Mouse (Mus musculus) adrenal gland, postnatal 25 days (tissue): Measurements from ENCODE around the gene Gm2a. TPM values are rescaled to one million over a fixed set of nuclear protein-coding genes. Genes with fewer than 3 reads are reported as not detected.
"Not testable (repeated sequence)": the region's sequence is repeated elsewhere in the genome, so short reads cannot be mapped to it uniquely, and the experiment has no call there.

ENCODE experiments used
- DNase-seq: peaks from one replicate; pipeline ENCODE4 v3.0.0; 2021; ENCODE audit warnings: mixed read lengths
- long read RNA-seq: library from polyadenylated mRNA; stranded (forward); transcript quantifications from one replicate; pipeline ENCODE4 v2.0.0, GENCODE M21; 2021
- total RNA-seq: library from RNA; stranded (reverse); gene quantifications from 2 replicates; pipeline ENCODE4 v1.2.3, GENCODE M21; 2021

Gene Gm2a
- 211 and 223 TPM in 2 replicates for total RNA-seq
- long read RNA-seq, full-length matches to known transcripts, result 158 of 202 reads
- long read RNA-seq, partial matches to known transcripts, result 41 of 202 reads
- long read RNA-seq, other reads (novel, unspliced or antisense), result 3 of 202 reads

DNA sequence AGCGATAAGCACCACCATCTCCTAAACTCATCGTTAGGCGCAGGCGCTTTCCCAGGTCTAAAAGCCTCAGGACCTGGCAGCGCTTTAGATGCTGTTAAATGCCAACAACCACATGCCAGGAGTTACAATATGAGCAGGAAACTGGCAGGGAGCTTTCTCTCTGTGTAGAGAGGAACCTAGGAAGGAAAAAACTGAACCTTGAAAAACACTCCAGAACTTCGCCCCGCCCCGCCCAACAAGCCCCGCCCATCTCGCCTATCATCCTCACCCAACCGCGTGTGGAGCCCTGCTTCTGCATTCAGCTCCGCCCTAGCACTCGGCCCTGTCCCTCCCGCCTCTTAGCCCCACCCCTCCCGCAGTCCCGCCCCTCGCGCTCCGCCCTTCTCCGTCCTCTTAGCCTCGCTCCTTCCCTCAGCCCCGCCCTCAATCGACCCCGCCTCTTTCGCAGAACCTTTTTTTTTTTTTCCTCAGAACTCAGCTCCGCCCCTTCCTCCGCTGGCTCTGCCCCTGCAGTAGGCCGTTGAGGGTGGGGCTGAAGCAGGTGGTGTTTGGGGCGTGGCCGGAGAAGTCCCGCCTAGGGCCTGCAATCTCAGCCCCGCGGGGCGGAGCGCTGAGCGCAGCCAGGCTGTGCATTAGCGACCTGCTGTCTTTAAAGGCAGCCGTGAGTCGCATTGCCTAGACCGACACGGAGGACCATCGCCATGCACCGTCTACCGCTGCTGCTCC is at the start of gene Gm2a:
TSS of gene Gm2a (plus strand) at position 653 of the 726 bp plus-strand sequence.
- DNase-seq, result peak; percentile 93

DNA sequence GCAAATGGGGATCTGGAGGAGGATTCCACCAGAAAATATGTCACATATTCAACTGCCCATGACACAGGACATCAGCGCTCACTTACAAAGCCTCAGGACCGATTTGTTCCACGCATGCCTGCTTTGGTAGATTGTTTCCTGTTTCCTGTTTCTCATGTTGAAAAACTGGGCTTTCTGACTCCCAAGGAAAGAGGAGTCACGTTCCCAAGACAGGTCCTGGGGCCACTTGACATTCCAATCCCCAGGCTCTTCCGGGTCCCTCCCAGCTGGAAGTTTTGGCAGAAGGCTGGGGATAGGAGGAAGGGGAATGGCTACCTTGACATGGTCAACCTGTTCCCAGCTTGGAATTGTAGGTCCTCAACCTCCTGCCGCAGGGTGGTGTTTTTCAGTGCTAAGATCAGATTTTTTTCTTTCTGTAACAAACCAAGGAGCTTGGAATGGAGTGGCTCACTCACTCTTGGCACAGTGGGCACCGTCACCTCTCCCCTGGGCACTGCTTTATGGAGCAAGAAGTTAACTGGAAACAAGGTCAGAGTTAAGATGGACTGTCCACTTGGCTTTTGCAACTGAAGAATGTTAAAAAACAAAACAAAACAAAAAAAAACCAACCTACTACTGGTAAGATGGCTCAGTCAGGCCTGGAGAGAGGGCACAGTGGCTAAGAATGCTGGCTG is 46.9 kb upstream of the Gm2a start:
- DNase-seq, result peak; percentile 28

DNA sequence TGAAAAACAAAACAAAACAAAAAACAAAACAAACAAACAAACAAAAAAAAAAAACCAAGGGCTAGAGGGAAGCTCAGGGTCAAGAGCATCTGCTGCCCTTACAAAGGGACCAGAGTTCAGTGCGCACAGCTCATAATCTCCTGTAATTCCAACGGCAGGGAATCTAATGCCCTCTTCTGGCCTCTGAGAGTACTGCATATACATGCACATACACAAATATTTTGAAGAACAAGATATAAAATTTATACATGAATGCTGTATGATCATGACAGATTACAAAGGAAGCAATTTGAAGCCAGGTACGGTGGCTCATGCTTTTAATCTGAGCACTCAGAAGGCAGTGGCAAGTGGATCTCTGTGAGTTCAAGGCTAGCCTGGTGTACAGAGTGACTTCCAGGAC is 40.4 kb upstream of the Gm2a start:
- no peak for DNase-seq

DNA sequence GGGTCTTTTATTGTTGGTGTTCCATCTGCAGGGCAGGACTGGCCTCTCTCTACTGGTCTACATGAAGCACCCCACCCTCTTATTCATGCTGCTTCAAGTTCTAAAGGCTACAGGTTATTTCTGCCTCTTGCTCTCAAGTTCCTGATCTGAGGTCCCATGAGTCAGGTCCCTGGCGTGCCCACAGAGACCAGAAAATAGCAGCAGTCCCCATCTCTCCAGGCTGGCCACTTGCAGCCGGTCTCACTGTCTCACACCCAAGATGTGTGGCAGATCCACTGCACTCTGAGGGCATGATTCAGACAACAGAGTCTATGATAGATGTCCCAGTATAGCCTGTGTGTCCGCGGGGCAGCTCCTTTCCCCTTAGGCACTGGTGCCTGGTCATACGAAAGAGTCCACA is 37.1 kb upstream of the Gm2a start:
- no peak for DNase-seq

DNA sequence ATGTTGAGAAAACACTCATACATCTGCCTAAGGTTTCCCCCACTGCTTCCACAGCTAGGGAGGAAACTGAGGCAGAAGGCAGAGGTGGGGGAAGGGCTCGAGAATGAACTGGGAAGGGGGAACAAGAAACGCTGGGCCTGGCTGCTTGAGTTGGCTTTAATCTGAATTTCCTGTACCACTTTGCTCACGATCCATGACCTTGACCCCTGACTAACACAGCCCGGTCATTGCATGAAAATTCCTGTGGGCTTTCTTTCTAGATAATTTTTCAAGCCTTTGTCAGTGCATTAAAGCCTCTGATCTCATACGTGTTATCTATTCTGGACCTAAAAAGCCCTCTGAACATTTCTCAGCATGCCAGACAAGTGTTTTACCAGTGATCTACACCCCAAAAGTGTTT is 35.1 kb upstream of the Gm2a start:
- DNase-seq, result peak; percentile 27

DNA sequence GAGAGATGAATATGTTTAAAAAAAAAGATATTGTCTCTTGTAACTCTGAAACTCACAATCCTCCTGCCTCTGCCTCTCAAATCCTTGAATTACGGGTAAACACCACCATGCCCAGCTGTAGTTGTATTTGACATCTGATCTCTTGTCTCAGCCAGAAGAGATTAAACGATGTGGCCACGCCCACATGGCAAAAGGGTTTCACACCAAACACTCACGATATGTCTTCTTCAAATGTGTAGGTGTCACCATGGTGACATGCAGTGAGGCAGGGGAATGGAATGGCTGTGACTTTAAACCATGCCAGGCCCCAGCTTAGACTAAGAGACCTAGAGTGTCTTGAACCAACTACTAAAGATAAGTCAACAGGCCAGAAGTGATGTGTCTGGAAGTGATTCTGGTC is 31.0 kb upstream of the Gm2a start:
- DNase-seq, result no peak

DNA sequence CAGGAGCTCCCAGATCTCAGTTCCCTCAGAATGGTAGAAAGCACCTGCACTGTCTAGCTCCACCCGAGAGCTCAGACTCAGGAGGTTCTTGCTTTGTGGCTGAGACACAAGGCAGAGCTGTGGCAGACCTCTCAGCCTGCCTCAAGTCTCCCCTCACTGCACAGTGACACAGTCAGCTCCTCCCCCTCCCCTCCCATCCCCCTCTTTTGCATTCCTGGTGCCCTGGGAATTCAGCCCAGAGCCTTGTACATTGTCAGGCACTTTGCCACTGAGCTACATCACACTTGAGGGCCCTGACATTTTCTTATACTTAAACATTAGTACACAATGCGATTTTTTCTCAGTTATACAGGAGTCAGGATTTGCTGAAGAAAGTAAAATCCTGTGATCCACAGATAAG is 28.9 kb upstream of the Gm2a start:
- no peak for DNase-seq

DNA sequence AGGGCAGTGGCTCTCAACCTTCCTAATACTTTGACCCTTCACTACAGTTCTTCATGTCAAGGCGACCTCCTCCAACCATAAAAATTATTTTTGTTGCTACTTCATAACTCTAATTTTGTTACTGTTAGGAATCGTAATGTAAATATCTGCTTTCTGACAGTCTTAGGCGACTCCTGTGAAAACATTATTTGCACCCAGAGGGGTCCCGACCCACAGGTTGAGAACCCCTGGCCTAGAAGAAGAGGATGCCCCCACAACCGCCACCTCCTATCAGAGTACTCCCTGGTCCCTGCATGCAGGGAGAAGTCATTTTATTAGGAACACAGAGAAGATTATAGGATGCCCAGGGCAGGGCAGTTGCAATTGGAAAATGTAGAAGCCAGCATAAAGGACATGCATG is 26.6 kb upstream of the Gm2a start:
- DNase-seq, result no peak

DNA sequence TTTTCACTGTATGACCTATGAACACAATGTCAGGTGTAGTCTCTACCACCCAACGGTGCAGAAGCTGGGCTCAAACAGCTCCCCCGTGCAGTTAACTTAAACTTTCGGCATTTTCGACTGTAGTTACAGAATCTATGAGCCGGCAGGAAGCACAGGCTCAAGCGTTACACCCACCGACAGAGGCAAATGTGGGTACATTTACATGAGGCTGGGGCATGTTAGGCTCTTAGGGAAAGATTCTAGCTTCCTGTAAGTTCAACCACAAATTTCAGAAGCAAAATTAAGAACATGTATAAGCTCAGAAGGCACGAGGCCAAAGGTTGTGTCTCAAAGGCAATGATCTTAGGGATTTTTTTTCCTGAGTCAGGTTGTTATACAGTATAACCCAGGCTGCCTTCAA is 25.4 kb upstream of the Gm2a start:
- no peak for DNase-seq

DNA sequence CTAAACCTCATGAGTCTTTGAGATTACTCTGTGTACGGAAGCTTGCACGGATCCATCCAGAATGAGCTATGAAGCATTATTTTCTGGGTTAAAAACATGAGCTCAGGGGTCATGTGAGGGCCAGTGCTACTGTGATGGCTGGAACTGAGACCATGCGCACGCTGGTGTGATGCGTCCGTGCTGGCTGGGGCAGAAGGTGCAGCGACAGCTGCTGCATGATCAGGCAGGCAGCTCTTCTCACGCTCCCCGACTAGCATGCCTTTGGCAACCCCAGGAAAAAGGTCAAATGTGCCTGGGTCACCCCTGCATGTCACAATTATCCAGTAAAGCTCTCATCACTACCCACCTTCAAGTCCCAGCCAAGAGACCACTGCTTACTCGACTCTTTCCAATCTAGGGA is 24.7 kb upstream of the Gm2a start:
- no peak for DNase-seq

DNA sequence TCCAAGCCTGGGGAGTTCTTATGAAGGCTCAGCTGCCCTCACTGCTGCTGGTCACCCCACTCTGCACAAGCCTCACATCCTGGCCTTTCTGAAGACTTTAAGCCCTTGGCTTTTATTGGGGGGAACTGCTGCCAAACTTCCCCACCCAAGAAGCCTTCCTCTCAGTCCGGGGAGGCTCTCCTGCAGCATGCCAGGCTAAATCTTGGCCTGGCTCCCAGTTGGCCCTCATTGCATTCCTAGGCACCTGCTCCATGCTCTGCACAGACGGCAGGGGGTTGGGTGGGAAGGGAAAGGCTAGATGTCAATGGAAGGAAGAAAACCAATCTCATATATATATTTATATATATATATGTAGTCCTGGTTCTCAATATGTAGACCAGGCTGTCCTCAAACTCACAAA is 22.3 kb upstream of the Gm2a start:
- DNase-seq, result peak; percentile 49

DNA sequence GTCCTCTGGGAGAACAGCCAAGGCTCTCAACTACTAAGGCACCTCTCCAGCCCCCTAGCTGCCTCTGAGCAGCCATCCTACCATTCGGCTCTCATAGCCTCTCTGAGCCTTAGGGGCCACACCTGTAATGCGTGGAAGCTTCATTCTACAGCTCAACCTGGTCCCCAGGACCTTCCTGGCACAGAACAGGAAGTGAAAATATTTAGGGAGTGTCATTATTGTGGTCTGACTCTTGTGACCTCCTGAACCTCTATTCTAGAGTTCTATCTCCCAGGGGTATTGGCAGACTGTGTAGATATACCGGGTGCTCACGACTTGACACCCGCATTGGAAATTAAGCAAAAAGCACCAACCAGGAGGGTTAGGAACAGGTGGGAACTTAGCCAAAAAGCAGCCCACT is 21.7 kb upstream of the Gm2a start:
- no peak for DNase-seq

DNA sequence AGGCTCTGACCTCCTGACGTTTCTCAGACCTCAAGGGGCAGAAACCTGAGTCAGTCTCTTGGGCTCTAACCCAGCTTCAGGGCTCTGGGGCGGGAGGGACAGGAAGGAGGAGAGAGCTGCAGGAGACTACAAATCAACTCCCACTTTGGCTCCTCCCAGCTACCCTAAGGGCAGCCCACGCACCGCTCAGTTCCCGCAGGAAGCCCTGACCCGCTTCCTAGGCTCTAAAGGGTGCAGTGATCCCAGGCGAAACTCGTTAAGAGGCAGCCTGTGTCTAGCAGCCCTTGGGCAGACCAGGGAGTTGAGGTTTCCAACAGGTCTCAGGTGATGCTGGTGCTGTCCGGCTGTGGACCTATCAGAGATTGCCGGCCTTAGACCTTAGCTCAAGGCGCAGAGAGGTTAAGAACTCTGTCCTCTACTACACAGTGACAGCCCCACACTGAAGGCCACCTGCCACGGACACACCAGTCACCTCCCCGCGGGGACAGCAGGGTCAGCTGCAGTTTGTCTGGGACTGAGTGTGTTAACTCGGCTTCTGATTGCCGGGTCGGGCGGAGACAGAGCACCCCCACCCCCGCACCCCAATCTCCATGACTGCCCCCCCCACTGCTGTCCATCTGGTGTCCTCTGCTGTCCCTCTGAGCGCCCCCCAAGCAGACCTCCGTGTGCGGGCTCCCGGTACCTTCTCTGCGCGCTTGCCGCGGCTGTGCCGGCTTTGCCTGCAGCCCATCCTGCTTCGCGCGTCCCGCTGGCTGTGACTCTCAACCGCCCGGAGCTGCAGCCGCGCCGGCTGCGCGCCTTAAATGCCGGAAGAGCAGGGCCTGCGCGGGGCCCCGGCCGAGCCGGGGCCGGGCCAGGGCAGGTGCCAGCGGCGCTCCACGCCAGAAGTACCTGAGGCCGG is 20.3 kb upstream of the Gm2a start, which contains the start of gene Ccdc69:
TSS of gene Ccdc69 (minus strand) at position 801 of the 901 bp plus-strand sequence.
- DNase-seq, result peak; percentile 70

DNA sequence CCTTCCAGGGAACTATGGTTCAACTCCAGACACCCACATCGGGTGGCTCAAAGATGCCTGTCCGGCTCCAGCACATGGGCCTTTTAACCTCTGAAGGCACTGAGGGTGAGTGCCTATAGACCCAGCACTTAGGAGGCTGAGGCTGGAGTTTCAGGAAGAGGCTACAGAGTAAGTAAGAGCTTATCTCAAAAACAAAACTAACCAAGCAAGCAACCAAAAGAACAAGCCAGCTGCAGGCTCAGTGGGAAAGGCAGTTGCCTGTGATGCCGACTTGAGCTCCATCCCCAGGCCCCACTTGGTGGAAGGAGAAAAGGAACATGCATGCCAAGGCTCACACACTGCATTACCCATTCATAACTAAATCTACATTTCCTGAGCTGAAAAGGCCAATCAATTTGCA is 19.4 kb upstream of the Gm2a start:
- no peak for DNase-seq

DNA sequence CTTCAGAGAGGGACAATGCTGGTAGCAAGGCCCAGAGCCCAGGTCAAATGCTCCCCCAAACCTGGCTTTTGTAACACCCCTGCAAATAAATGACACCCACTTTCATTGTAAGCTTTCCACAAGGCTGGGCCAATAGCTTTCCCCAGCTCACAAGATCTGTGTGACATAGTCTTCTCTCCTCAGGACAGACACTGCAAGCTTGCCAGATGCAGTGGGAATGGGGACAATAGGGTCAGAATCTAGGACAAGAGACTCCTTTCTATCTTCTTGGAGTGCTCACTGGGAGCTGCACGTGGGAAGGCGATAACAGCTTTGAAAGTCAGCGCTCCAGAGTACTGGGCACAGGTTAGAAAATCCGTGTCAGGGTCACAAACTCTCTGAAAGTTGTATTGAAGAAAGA is 18.7 kb upstream of the Gm2a start:
- DNase-seq, result no peak

DNA sequence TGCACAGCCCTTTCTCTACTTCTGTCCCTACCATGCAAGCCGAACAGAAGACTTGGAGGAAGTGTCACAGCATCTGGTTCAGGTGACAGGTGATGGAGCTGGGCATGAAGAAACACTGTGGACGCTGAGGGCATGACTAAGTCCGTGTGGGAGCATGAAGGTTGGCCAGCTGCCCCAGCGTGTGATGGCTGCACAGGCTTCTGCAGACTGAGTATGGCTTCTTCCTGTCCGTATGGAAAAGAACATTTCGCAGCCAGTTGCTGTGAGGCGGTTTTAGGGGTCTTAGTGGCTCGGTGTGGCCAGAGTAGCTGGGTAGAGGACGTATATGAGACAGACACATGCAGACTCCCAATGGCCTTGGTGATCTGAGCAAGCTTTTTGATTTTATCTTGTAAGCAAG is 16.7 kb upstream of the Gm2a start:
- DNase-seq, result peak; percentile 43

DNA sequence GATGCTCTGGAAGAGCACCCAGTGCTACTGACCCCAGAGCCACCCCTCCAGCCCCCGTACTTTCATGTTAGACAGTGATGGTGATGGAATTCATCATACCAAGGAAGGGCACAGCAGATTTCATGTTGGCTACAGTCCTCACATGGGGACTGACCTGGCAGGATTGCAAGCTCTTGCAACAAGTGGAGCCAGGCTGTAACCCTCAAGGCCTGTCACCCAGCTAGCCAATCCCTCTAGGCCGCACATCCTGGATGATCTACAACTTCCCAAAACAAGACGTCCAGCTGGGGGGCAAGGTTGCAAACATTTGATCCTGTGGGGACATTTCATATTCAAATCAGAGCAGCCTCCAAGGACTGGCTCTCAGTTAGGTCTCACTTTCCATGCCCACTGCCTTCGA is 13.3 kb upstream of the Gm2a start:
- peak; percentile 42 for DNase-seq

DNA sequence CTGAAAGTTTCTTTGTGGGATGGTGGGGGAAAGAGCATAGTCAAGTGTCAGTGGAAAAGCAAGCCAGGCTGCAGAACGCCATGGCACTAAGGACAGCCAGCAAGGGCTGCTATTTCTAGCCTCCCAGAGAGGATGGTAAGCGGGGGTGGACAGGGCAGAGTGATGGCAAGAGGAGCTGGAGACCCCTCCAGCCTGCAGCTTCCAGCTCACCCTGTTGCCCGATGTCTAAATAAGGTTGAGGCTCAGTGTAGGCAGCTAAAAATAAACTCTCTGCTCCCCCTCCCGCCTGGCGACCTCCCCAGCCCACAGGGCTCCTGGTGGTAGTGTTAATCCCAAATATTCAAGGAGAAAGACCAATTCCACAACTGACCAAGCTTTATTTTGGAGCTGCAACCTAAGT is 12.5 kb upstream of the Gm2a start:
- no peak for DNase-seq

DNA sequence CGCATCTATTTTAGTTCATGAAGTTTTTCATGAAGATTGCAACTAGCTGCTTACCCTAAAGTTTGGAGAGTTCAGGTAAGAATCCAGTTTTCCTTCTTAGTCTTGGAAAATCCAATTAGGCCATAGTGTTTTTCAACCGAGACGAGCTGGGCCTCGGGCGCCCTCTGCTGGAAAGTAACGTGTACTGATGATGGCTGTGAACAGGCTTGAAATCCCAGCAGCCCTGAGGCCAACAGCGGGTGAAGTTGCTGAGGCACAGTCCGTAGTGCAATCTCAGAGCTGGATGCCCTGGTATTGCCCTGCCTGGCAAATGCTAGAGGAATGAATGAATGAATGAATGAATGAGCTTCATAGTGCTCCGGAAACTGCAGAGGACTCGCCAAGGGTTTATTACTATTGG is 10.9 kb upstream of the Gm2a start:
- peak; percentile 75 for DNase-seq

DNA sequence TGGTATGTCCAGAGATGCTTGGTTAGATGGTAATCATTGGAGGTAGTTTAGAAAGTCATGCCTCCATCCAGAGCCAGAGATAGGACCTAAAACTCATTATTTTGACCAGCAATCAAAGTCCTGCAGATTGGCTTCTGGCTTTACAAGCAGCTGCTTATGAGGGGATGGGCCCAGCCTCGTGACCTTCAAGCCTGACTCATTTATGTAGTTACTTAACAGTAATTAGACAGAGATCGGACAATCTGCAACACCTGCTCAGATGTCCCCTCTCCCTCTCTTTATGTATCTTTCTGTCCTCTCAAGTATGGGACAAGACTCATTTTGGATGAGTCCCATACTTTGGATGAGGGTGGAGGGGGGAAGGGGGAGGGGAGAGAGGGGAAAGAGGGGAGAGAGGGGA is 8.0 kb upstream of the Gm2a start:
- DNase-seq, result no peak

DNA sequence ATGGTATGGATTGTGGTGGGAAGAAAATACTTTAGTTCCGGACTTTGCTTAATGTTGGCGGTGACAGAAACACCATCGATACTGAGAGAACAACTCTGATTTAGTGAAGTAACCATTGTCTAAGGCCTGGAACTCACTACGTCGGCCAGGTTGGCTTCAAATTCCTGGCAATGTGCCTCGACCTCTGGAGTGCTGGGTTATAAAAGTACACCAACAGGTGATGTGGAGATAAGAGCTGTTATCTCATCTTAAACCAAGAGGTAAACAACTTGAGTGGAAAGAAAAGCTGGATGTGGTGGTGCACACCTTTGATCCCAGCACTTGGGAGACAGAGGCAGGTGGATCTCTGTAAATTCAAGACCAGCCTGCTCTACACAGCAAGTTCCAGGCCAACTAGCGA is 4.8 kb upstream of the Gm2a start:
- DNase-seq, result no peak

DNA sequence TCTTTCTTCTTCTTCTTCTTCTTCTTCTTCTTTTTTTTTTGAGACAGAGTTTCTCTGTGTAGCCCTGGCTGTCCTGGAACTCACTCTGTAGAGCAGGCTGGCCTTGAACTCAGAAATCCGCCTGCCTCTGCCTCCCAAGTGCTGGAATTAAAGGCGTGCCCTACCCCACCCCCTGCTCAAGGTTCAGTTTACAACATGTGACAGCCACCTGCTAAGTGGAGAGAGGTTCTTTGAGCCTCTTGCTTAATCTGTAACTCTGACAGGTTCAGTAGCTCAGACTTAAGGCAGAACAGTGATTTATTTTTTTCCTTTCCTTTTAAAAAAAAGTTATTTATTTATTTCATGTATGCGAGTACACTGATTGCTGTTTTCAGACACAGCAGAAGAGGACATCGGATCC is 1.6 kb upstream of the Gm2a start:
- not testable (repeated sequence) for DNase-seq
